Mouse (Mus musculus) WW6 (cell line): Measurements from ENCODE around the gene Foxred1.
A peak's percentile ranks its signal among the peaks of the same experiment; 100 is the strongest.

ENCODE experiments used
- DNase-seq: peaks from one replicate; pipeline ENCODE4 v3.0.0-alpha.2; 2013; ENCODE audit warnings: low read depth, low spot score

Foxred1 gene

GRCm38 (mm10) chr9:35210542-35211474, at the start of gene Foxred1:
Foxred1 (minus strand) TSS chr9:35211055.
- peak; percentile 97 for DNase-seq

GRCm38 (mm10) chr9:35257365-35257764, 46.5 kb upstream of the Foxred1 start:
- no peak for DNase-seq

- no peak for DNase-seq
Observed at GRCm38 (mm10) chr9:35249476-35249875, 38.6 kb upstream of the Foxred1 start.

- no peak for DNase-seq
Observed at GRCm38 (mm10) chr9:35247405-35247804, 36.5 kb upstream of the Foxred1 start.

GRCm38 (mm10) chr9:35239734-35240133, 28.9 kb upstream of the Foxred1 start:
- DNase-seq = no peak

GRCm38 (mm10) chr9:35238915-35239571, 28.2 kb upstream of the Foxred1 start:
- no peak for DNase-seq

GRCm38 (mm10) chr9:35238371-35238770, 27.5 kb upstream of the Foxred1 start:
- no peak for DNase-seq

GRCm38 (mm10) chr9:35235996-35236395, 25.1 kb upstream of the Foxred1 start:
- DNase-seq = no peak

- DNase-seq = no peak
Observed at GRCm38 (mm10) chr9:35228671-35229070, 17.8 kb upstream of the Foxred1 start.

GRCm38 (mm10) chr9:35223466-35223865, 12.6 kb upstream of the Foxred1 start:
- no peak for DNase-seq

GRCm38 (mm10) chr9:35217963-35218362, 7.1 kb upstream of the Foxred1 start:
- DNase-seq = no peak

GRCm38 (mm10) chr9:35211573-35212511, 987 bp upstream of the Foxred1 start:
- DNase-seq = no peak

GRCm38 (mm10) chr9:35204421-35204820, 6.4 kb downstream of the Foxred1 start:
- no peak for DNase-seq

GRCm38 (mm10) chr9:35203536-35203935, 7.3 kb downstream of the Foxred1 start:
- no peak for DNase-seq

- DNase-seq = no peak
Observed at GRCm38 (mm10) chr9:35200529-35201060, 10.3 kb downstream of the Foxred1 start.

- peak; percentile 65 for DNase-seq
Observed at GRCm38 (mm10) chr9:35199772-35200471, 10.9 kb downstream of the Foxred1 start, which contains the start of the genes Srpr and Tirap. Srpr (plus strand) TSS chr9:35200175. Tirap (minus strand) TSS chr9:35200291.

GRCm38 (mm10) chr9:35198945-35199771, 11.7 kb downstream of the Foxred1 start:
- no peak for DNase-seq

GRCm38 (mm10) chr9:35198351-35198750, 12.5 kb downstream of the Foxred1 start:
- DNase-seq = no peak

GRCm38 (mm10) chr9:35197625-35198024, 13.2 kb downstream of the Foxred1 start:
- DNase-seq = no peak

GRCm38 (mm10) chr9:35194048-35194447, 16.8 kb downstream of the Foxred1 start:
- DNase-seq = no peak
